Mouse (Mus musculus) lung, adult 2 months (tissue): ENCODE results near the gene Dnah14.

Experiments
- CTCF ChIP-seq: fragments of 200-500 bp; IDR thresholded peaks from 2 replicates; pipeline ENCODE4 v1.5.1; 2011; ENCODE audit warnings: mild to moderate bottlenecking, low read length, control low read depth; ENCODE audit not compliant: insufficient read depth
- POLR2A ChIP-seq: fragments of 200-500 bp; IDR thresholded peaks from 2 replicates; pipeline ENCODE4 v1.6.1; 2011; ENCODE audit warnings: low read depth, mild to moderate bottlenecking, control low read depth, low read length, borderline replicate concordance; ENCODE audit errors: extremely low read depth

DNA sequence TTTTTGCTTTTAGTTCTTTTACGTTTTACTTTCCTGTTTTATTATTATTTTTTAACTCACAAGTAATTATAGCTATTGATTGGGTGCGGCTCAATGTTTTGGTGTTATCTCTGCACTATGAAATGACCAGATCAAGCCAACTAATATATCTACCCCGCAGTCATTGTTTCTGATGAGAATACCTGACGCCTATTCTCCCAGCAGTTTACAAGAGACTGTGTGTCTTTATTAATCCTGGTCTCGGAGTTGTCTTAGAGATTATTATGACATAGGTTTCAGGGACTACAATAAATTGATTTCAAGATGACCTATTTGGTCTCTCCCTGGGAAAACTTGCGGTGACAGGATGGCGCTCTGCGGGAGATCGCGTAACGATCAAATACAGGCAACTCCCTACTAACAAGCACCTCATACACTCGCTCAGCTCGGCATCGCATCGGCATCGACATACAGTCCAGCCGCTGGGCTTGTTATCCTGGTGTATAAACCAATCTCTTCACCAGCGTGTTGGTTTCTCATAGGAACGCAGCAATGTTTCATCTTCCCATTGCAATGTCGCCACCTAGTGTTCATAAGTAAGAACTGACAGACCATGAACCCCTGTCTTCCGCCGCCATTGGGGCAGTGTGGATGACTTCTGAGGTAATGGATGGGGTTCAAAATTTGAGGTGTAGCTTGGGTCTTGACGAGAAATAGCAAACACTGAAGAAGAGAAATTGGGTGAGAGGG, 31.2 kb upstream of the Dnah14 start:
- TF ChIP-seq CTCF (peak; percentile 53), POLR2A (no peak)
